Mouse (Mus musculus) neural tube, embryonic 11.5 days (tissue): ENCODE results near the gene Cxcl17. TPM values are rescaled to one million over a fixed set of nuclear protein-coding genes. Genes with fewer than 3 reads are reported as not detected.
"Not testable (repeated sequence)": the region's sequence is repeated elsewhere in the genome, so short reads cannot be mapped to it uniquely, and the experiment has no call there.

Experiments used
- ATAC-seq: fragments of 200-750 bp; cut with Nextera tagmentation; 2 replicates; pipeline ENCODE4 v1.8.0; 2017; ENCODE audit warnings: moderate number of reproducible peaks, mild to moderate bottlenecking, moderate TSS enrichment, moderate library complexity; ENCODE audit not compliant: insufficient read depth, low FRiP score, low TSS enrichment
- DNase-seq: peaks from one replicate; pipeline ENCODE4 v3.0.0-alpha.2; 2015; ENCODE audit warnings: low spot score
- H3K27ac ChIP-seq: fragments of 300-500 bp; sonication (generic); 2 replicates; pipeline ENCODE4 v1.5.1; 2014; ENCODE audit warnings: low read depth, mild to moderate bottlenecking, low read length
- H3K27me3 ChIP-seq: fragments of 300-500 bp; sonication (generic); 2 replicates; pipeline ENCODE4 v1.6.1; 2014; ENCODE audit warnings: mild to moderate bottlenecking, low read length, mixed read lengths; ENCODE audit not compliant: control insufficient read depth, insufficient read depth
- H3K36me3 ChIP-seq: fragments of 300-500 bp; sonication (generic); 2 replicates; pipeline ENCODE4 v1.6.1; 2014; ENCODE audit warnings: mild to moderate bottlenecking, low read length, moderate library complexity, mixed read lengths; ENCODE audit not compliant: control insufficient read depth, insufficient read depth
- H3K4me1 ChIP-seq: fragments of 300-500 bp; sonication (generic); 2 replicates; pipeline ENCODE4 v1.6.1; 2014; ENCODE audit warnings: low read length, mixed read lengths; ENCODE audit not compliant: control insufficient read depth, insufficient read depth
- H3K4me2 ChIP-seq: fragments of 300-500 bp; sonication (generic); 2 replicates; pipeline ENCODE4 v1.6.1; 2014; ENCODE audit warnings: low read depth, mild to moderate bottlenecking, moderate library complexity
- H3K4me3 ChIP-seq: fragments of 300-500 bp; sonication (generic); 2 replicates; pipeline ENCODE4 v1.5.1; 2014; ENCODE audit warnings: low read depth, low read length
- H3K9ac ChIP-seq: fragments of 300-500 bp; sonication (generic); 2 replicates; pipeline ENCODE4 v1.6.1; 2014; ENCODE audit warnings: mild to moderate bottlenecking, low read length
- H3K9me3 ChIP-seq: fragments of 300-500 bp; sonication (generic); 2 replicates; pipeline ENCODE4 v1.6.1; 2016; ENCODE audit warnings: low read length; ENCODE audit not compliant: control insufficient read depth
- WGBS: fragments of 180-500 bp; shearing (Covaris S2); extraction: QIAGEN DNeasy Blood & Tissue Kit; methylation state at CpG from one replicate; pipeline ENCODE4 v1.1.7; 2014; 5-methylcytosine and 5-hydroxymethylcytosine counted together
- polyA plus RNA-seq: library from polyadenylated mRNA; unstranded; fragments of >200 nt; fragmentation: Nextera tagmentation; extraction: Ambion mirVana; gene quantifications from 2 replicates; pipeline ENCODE4 v1.2.1, GENCODE M21; 2014

The Cxcl17 gene
- polyA plus RNA-seq, 1 experiment from 2014 or later = not detected

GRCm38 (mm10) chr7:25410969-25411615 is 1.6 kb downstream of the Cxcl17 start:
- Histone ChIP-seq H3K27me3 (no peaks in the 10 kb centered on the region), H3K36me3 (no peaks in the 10 kb centered on the region), H3K4me3 (no peak overlapping the region), H3K9ac (no peak overlapping the region), H3K9me3 (no peaks in the 10 kb centered on the region), H3K4me1 (no peaks in the 10 kb centered on the region), H3K27ac (no peak overlapping the region), H3K4me2 (no peak overlapping the region)
- DNase-seq = no peak
- no peak for ATAC-seq
- 77% methylated on average over 1 of the region's 1 CpGs for WGBS

DNA sequence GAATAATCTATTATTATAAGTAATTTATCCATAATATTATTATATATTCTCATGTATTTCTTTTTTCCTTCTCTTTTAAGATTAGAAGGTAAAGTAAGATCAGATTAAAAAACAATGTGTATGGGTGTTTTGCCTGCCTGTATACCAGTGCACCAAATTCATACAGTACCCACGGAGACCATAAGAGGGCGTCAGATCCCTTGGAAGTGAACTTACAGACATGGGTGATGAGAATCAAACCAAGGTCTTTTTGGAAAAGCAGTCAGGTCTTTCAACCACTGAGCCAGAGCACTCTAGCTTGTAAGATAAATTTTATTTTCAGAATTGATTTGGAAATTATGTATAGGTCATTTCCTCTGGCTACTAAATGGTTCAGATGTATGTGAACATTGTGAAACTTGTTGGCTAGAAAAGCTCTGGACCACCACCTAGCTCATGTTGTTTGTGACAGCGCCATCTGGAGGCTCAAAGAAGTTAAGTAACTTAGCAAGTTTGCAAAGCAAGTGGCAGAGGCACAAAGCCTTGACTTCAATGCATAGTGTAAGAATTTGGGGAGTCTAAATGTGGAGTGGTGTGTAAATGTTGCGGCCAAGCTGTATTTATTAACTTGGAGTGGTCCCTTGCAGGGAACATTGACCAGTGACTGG is 3.4 kb downstream of the Cxcl17 start:
- H3K27me3 ChIP-seq = no peaks in the 10 kb centered on the region
- WGBS = 50% methylated on average over 4 of the region's 4 CpGs
- no peak overlapping the region for H3K4me2 ChIP-seq
- DNase-seq = no peak
- H3K4me3 ChIP-seq = no peak overlapping the region
- no peak for ATAC-seq
- H3K27ac ChIP-seq = no peak overlapping the region
- H3K36me3 ChIP-seq = no peaks in the 10 kb centered on the region
- H3K9ac ChIP-seq = no peak overlapping the region
- H3K9me3 ChIP-seq = no peaks in the 10 kb centered on the region
- no peaks in the 10 kb centered on the region for H3K4me1 ChIP-seq

DNA sequence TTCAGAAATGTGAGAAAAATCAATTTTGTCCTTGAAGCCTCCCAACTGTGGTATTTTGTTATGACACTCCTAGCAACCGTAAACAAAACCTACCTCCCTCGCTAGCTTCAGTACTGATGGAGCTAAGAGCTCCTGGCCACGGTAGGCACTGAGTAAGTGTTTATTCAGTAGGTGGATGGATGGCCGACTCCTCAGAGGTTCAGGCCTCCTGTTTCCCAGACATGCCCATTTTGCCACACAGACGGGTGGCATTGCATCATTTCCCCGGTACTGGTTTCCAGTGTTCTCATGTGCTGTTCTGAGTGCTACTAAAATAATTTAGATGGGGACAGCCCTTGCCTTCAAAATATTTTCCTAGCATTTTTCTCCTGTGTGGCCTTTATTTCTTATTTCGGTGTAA is 6.2 kb downstream of the Cxcl17 start:
- H3K36me3 ChIP-seq = no peaks in the 10 kb centered on the region
- H3K4me3 ChIP-seq = no peak overlapping the region
- no peak overlapping the region for H3K4me2 ChIP-seq
- WGBS = 85% methylated on average over 7 of the region's 7 CpGs
- no peak overlapping the region for H3K27ac ChIP-seq
- no peaks in the 10 kb centered on the region for H3K4me1 ChIP-seq
- no peak for ATAC-seq
- no peaks in the 10 kb centered on the region for H3K27me3 ChIP-seq
- no peak for DNase-seq
- no peaks in the 10 kb centered on the region for H3K9me3 ChIP-seq
- no peak overlapping the region for H3K9ac ChIP-seq

DNA sequence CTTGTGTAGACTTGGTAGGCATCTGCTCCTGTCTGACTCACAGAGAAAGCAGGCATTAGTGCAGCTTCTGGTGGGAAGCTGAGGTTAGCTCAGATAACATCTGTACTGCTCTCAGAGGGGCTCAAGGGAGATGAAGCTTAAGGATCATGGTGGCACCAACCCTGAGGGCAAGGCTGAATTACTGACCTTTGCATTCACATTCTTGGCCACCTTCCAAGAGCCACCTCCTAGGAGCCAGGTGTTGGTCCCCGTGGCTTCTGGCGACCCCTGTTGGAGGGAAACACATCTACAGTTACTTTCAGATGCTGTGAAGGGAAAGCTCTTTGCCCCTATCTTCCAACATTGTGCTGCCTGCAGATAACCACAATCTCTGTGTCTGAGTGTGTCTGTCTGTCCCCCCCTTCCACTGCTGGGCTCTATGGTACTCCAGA is 10.0 kb downstream of the Cxcl17 start:
- no peak overlapping the region for H3K4me2 ChIP-seq
- WGBS = 5% methylated on average over 2 of the region's 2 CpGs
- H3K27me3 ChIP-seq = no peaks in the 10 kb centered on the region
- no peaks in the 10 kb centered on the region for H3K9me3 ChIP-seq
- H3K9ac ChIP-seq = no peak overlapping the region
- DNase-seq (no peak), ATAC-seq (no peak)
- no peak overlapping the region for H3K4me3 ChIP-seq
- H3K27ac ChIP-seq = no peak overlapping the region
- no peaks in the 10 kb centered on the region for H3K4me1 ChIP-seq
- H3K36me3 ChIP-seq = no peaks in the 10 kb centered on the region

GRCm38 (mm10) chr7:25401986-25402385 is 10.7 kb downstream of the Cxcl17 start:
- Histone ChIP-seq H3K4me3 (no peak overlapping the region), H3K27me3 (no peaks in the 10 kb centered on the region), H3K36me3 (no peaks in the 10 kb centered on the region), H3K4me1 (no peaks in the 10 kb centered on the region), H3K9me3 (no peaks in the 10 kb centered on the region), H3K27ac (no peak overlapping the region), H3K4me2 (no peak overlapping the region), H3K9ac (no peak overlapping the region)
- 52% methylated on average over 5 of the region's 5 CpGs for WGBS
- DNase-seq = no peak
- no peak for ATAC-seq

GRCm38 (mm10) chr7:25401551-25401950 is 11.1 kb downstream of the Cxcl17 start:
- ATAC-seq (no peak), DNase-seq (no peak)
- Histone ChIP-seq H3K4me2 (no peak overlapping the region), H3K9ac (no peak overlapping the region), H3K4me1 (no peaks in the 10 kb centered on the region), H3K4me3 (no peak overlapping the region), H3K27ac (no peak overlapping the region), H3K36me3 (no peaks in the 10 kb centered on the region), H3K27me3 (no peaks in the 10 kb centered on the region), H3K9me3 (no peaks in the 10 kb centered on the region)
- 48% methylated on average over 2 of the region's 2 CpGs for WGBS

DNA sequence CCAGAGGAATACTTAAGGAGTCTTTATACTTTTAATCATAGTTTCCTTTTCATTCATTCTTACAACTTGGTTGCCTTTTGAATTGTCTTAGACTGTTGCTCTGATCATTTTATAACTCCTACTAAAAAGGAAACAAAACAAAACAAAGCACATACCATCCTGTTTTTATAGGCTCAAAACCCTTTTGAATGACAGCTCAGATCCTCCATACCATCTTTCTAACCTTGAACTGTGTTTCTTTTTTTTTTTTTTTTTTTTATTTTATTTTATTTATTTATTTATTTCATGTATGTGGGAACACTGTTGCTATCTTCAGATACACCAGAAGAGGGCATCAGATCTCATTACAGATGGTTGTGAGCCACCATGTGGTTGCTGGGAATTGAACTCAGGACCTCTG is 13.7 kb downstream of the Cxcl17 start:
- DNase-seq, H3K27me3 ChIP-seq, H3K4me3 ChIP-seq, H3K9ac ChIP-seq, H3K4me1 ChIP-seq, H3K36me3 ChIP-seq, ATAC-seq, H3K27ac ChIP-seq, H3K9me3 ChIP-seq, H3K4me2 ChIP-seq: not testable (repeated sequence)

DNA sequence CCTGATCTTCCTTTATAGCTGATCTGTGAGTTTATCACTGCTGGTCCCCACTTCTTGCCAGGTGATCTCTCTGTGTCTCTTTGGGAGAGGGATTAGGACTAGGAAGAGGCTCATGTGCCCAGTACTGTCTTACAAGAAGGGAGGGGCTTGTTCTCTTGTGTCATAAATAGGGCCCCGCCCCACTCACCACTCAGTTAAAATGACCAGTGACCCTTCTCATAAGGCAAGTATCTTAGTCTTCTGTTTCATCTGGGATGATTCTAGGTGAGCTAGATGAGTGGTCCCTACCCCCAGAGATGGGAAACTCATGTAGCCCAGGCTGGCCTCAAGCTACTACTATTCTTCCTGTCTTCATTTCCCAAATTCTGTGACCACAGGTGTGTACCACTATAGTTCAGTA is 14.1 kb downstream of the Cxcl17 start, which contains the start of gene Lipe:
Gene Lipe, minus strand, starts transcription at position 101 of the 400 bp plus-strand sequence.
- Histone ChIP-seq H3K27me3 (no peaks in the 10 kb centered on the region), H3K36me3 (no peaks in the 10 kb centered on the region), H3K9me3 (no peaks in the 10 kb centered on the region), H3K9ac (no peak within 1 kb of the TSS), H3K4me1 (peaks cover 10% of the 10 kb centered on the region), H3K27ac (no peak within 1 kb of the TSS), H3K4me3 (no peak within 1 kb of the TSS), H3K4me2 (no peak within 1 kb of the TSS)
- DNase-seq (no peak), ATAC-seq (no peak)
- 96% methylated on average over 1 of the region's 1 CpGs for WGBS

GRCm38 (mm10) chr7:25396621-25397020 is 16.1 kb downstream of the Cxcl17 start:
- DNase-seq = no peak
- no peak for ATAC-seq
- no peak overlapping the region for H3K4me2 ChIP-seq
- no peaks in the 10 kb centered on the region for H3K27me3 ChIP-seq
- no peaks in the 10 kb centered on the region for H3K9me3 ChIP-seq
- H3K4me3 ChIP-seq = no peak overlapping the region
- no peak overlapping the region for H3K27ac ChIP-seq
- peaks cover 10% of the 10 kb centered on the region for H3K4me1 ChIP-seq
- no peak overlapping the region for H3K9ac ChIP-seq
- WGBS = 90% methylated on average over 14 of the region's 14 CpGs
- H3K36me3 ChIP-seq = no peaks in the 10 kb centered on the region
